Mouse (Mus musculus) myocyte (in vitro differentiated cells): Measurements from ENCODE around the gene Gsg1. TPM values are rescaled to one million over a fixed set of nuclear protein-coding genes. Genes with fewer than 3 reads are reported as not detected.

Source experiments
- H3K27me3 ChIP-seq: one replicate; pipeline ENCODE4 v1.6.1; 2011; ENCODE audit not compliant: control insufficient read depth, insufficient read depth, insufficient read length
- H3K36me3 ChIP-seq: one replicate; pipeline ENCODE4 v1.6.1; 2011; ENCODE audit not compliant: control insufficient read depth, insufficient read depth
- H3K4me2 ChIP-seq: one replicate; pipeline ENCODE4 v1.6.1; 2011; ENCODE audit warnings: low read depth, control low read depth
- H3K4me3 ChIP-seq: one replicate; pipeline ENCODE4 v1.5.1; 2011; ENCODE audit warnings: mild to moderate bottlenecking, control low read depth, moderate library complexity
- H3K79me2 ChIP-seq: one replicate; pipeline ENCODE4 v1.6.1; 2011; ENCODE audit not compliant: control insufficient read depth, insufficient read depth
- H3ac ChIP-seq: one replicate; pipeline ENCODE4 v1.6.1; 2011; ENCODE audit not compliant: control insufficient read depth, insufficient read length
- CEBPB ChIP-seq: IDR thresholded peaks from 2 replicates; pipeline ENCODE4 v1.6.1; 2011; ENCODE audit warnings: mild to moderate bottlenecking, moderate library complexity; ENCODE audit not compliant: poor library complexity, insufficient read depth, severe bottlenecking
- E2F4 ChIP-seq: IDR thresholded peaks from one replicate; pipeline ENCODE4 v1.6.1; 2011; ENCODE audit warnings: mild to moderate bottlenecking, control low read depth, moderate library complexity; ENCODE audit not compliant: insufficient read depth
- MAX ChIP-seq: IDR thresholded peaks from one replicate; pipeline ENCODE4 v1.6.1; 2011; ENCODE audit warnings: low read depth, mild to moderate bottlenecking, control low read depth
- MYOD1 ChIP-seq, 3 experiments: IDR thresholded peaks; one replicate each; pipeline ENCODE4 v1.6.1; 2011; ENCODE audit warnings: control low read depth in 2 of 3, low read depth in 2 of 3, mild to moderate bottlenecking in 2 of 3, moderate library complexity in 1 of 3; ENCODE audit not compliant: insufficient read length in 2 of 3, control insufficient read depth in 1 of 3
- MYOG ChIP-seq, 3 experiments: IDR thresholded peaks; one replicate each; pipeline ENCODE4 v1.6.1; 2011; ENCODE audit warnings: control low read depth in 2 of 3, low read depth in 2 of 3, mild to moderate bottlenecking in 2 of 3; ENCODE audit not compliant: insufficient read length in 2 of 3, control insufficient read depth in 1 of 3, insufficient read depth in 1 of 3
- POLR2A ChIP-seq: IDR thresholded peaks from one replicate; pipeline ENCODE4 v1.6.1; 2011; ENCODE audit warnings: low read depth, mild to moderate bottlenecking, control low read depth, moderate library complexity; ENCODE audit not compliant: insufficient read length
- POLR2AphosphoS2 ChIP-seq: IDR thresholded peaks from one replicate; pipeline ENCODE4 v1.6.1; 2011; ENCODE audit warnings: low read depth, control low read depth; ENCODE audit not compliant: insufficient read length
- REST ChIP-seq: IDR thresholded peaks from one replicate; pipeline ENCODE4 v1.6.1; 2011; ENCODE audit warnings: mild to moderate bottlenecking, control low read depth, moderate library complexity; ENCODE audit not compliant: insufficient read depth, insufficient read length
- SRF ChIP-seq: IDR thresholded peaks from one replicate; pipeline ENCODE4 v1.6.1; 2011; ENCODE audit warnings: low read depth; ENCODE audit not compliant: control insufficient read depth, insufficient read length
- TCF12 ChIP-seq: IDR thresholded peaks from one replicate; pipeline ENCODE4 v1.6.1; 2011; ENCODE audit warnings: mild to moderate bottlenecking, control low read depth; ENCODE audit not compliant: poor library complexity, insufficient read depth, severe bottlenecking
- TCF3 ChIP-seq: IDR thresholded peaks from one replicate; pipeline ENCODE4 v1.6.1; 2011; ENCODE audit warnings: low read depth, control low read depth; ENCODE audit not compliant: insufficient read length
- USF1 ChIP-seq: IDR thresholded peaks from one replicate; pipeline ENCODE4 v1.6.1; 2011; ENCODE audit warnings: low read depth, mild to moderate bottlenecking, control low read depth, moderate library complexity
- polyA plus RNA-seq: library from polyadenylated mRNA; unstranded; fragments of >200 nt; fragmentation: generic; extraction: Trizol; gene quantifications from one replicate; pipeline ENCODE4 v1.2.1, GENCODE M21; 2012; ENCODE audit warnings: missing spikeins

Gene Gsg1
- polyA plus RNA-seq, 1 experiment: 0.04 TPM

- TF ChIP-seq SRF (no peak), TCF3 (no peak), POLR2AphosphoS2 (no peak), MYOD1 (IDR thresholded peaks at IDR 0.05; ENCODE audit: control insufficient read depth in 1 of 3, insufficient read length in 2 of 3, low read depth in 2 of 3) (no peak), POLR2A (no peak), CEBPB (no peak), TCF12 (no peak), MYOG (IDR thresholded peaks at IDR 0.05; ENCODE audit: control insufficient read depth in 1 of 3, insufficient read depth in 1 of 3, insufficient read length in 2 of 3, low read depth in 2 of 3) (no peak), USF1 (no peak), E2F4 (no peak), MAX (no peak), REST (no peak)
- Histone ChIP-seq H3K27me3 (no peaks in the 10 kb centered on the region), H3K79me2 (no peaks in the 10 kb centered on the region), H3K36me3 (no peaks in the 10 kb centered on the region), H3ac (no peak overlapping the region), H3K4me2 (no peak overlapping the region), H3K4me3 (no peak overlapping the region)
Measured at GRCm38 (mm10) chr6:135196707-135197106, 57.4 kb downstream of the Gsg1 start.

GRCm38 (mm10) chr6:135194907-135195306, 59.2 kb downstream of the Gsg1 start:
- Histone ChIP-seq H3K27me3 (no peaks in the 10 kb centered on the region), H3K79me2 (no peaks in the 10 kb centered on the region), H3K4me3 (no peak overlapping the region), H3ac (no peak overlapping the region), H3K36me3 (no peaks in the 10 kb centered on the region), H3K4me2 (no peak overlapping the region)
- TF ChIP-seq CEBPB (no peak), REST (no peak), TCF12 (no peak)

- no peak for TF ChIP-seq SRF
- TF ChIP-seq TCF3: no peak
- no peak for TF ChIP-seq POLR2AphosphoS2
- TF ChIP-seq E2F4: no peak
- TF ChIP-seq TCF12: no peak
- no peak for TF ChIP-seq MAX
- no peak for TF ChIP-seq CEBPB
- no peak for TF ChIP-seq REST
- no peak for TF ChIP-seq MYOG (IDR thresholded peaks at IDR 0.05; ENCODE audit: control insufficient read depth in 1 of 3, insufficient read depth in 1 of 3, insufficient read length in 2 of 3, low read depth in 2 of 3)
- no peak for TF ChIP-seq POLR2A
- TF ChIP-seq MYOD1 (IDR thresholded peaks at IDR 0.05; ENCODE audit: control insufficient read depth in 1 of 3, insufficient read length in 2 of 3, low read depth in 2 of 3): no peak
- TF ChIP-seq USF1: no peak
- Histone ChIP-seq H3K4me3 (no peak overlapping the region), H3K79me2 (no peaks in the 10 kb centered on the region)
Measured at GRCm38 (mm10) chr6:135193733-135194132, 60.4 kb downstream of the Gsg1 start.

GRCm38 (mm10) chr6:135192993-135193392, 61.2 kb downstream of the Gsg1 start:
- Histone ChIP-seq H3K4me3 (no peak overlapping the region), H3K4me2 (no peak overlapping the region), H3K27me3 (no peaks in the 10 kb centered on the region), H3K36me3 (no peaks in the 10 kb centered on the region), H3K79me2 (no peaks in the 10 kb centered on the region), H3ac (no peak overlapping the region)
- TF ChIP-seq TCF3: no peak
- no peak for TF ChIP-seq MYOG (IDR thresholded peaks at IDR 0.05; ENCODE audit: control insufficient read depth in 1 of 3, insufficient read depth in 1 of 3, insufficient read length in 2 of 3, low read depth in 2 of 3)
- TF ChIP-seq USF1: no peak
- TF ChIP-seq POLR2AphosphoS2: no peak
- TF ChIP-seq TCF12: no peak
- TF ChIP-seq MAX: no peak
- TF ChIP-seq MYOD1 (IDR thresholded peaks at IDR 0.05; ENCODE audit: control insufficient read depth in 1 of 3, insufficient read length in 2 of 3, low read depth in 2 of 3): no peak
- no peak for TF ChIP-seq SRF
- no peak for TF ChIP-seq POLR2A
- TF ChIP-seq REST: no peak
- no peak for TF ChIP-seq CEBPB
- no peak for TF ChIP-seq E2F4

More at GRCm38 (mm10) chr6:135193733-135194132, 60.4 kb downstream of the Gsg1 start:
- Histone ChIP-seq H3K36me3 (no peaks in the 10 kb centered on the region), H3K4me2 (no peak overlapping the region), H3ac (no peak overlapping the region), H3K27me3 (no peaks in the 10 kb centered on the region)

GRCm38 (mm10) chr6:135191906-135192305, 62.2 kb downstream of the Gsg1 start:
- Histone ChIP-seq H3K4me2 (no peak overlapping the region), H3K4me3 (no peak overlapping the region), H3K27me3 (no peaks in the 10 kb centered on the region), H3ac (no peak overlapping the region), H3K36me3 (no peaks in the 10 kb centered on the region), H3K79me2 (no peaks in the 10 kb centered on the region)
- TF ChIP-seq REST (no peak), CEBPB (0 out of 2 replicates have a peak, but pooled peaks have one; percentile 19)
